Mouse (Mus musculus) gastrocnemius, adult 8-10 months (tissue): ENCODE measurements around the gene Lrp3. TPM values are rescaled to one million over a fixed set of nuclear protein-coding genes. Genes with fewer than 3 reads are reported as not detected.

Experiments
- DNase-seq, 2 experiments: peaks; one replicate each; pipeline ENCODE4 v3.0.0; 2022; ENCODE audit warnings: low spot score in 2 of 2
- total RNA-seq, 4 experiments: library from RNA; stranded (reverse); gene quantifications; 2 replicates each; pipeline ENCODE4 v1.2.4; 2022

Gene Lrp3
- total RNA-seq, 4 experiments from 2014 or later = 5.0 to 6.0 (median 5.3) TPM

DNA sequence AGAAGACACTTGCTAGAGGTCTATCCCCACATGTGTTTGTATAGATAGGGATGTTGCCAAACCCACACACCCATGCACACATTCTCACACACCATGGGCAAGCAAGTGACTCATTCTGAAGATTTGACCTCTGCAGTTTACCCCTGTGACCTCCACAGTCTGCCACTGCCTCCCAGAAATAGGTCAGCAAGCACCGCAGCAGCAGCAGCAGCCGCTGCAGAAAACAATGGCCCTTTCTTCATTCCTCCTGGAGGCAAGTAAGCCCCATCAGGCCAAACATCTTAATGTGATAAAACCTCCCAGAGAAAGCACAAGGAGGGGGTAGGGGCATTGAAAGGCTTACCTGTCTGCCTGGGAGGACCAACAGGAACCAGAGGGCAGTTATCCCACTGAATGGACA is 24.0 kb downstream of the Lrp3 start:
- DNase-seq = no peak

DNA sequence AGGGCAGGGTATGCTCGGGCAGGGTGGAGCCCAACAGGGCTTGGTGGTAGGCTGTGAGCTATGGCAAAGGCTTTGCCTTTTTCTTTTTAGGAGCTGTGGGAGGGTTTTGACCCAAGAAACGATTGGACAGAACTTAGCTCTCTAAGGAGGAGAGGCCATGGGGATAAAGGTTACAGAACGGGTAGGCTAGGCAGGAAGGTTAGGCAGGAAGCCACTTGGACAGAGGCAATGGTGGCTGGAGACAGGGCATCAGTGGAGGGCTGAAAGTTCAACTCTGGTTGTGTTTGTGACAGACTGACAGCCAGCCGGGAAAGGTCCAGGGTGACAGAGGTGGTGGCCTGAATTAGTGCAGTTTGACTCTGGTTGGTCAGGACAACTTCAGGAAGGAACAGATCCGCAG is 25.6 kb downstream of the Lrp3 start:
- no peak for DNase-seq

DNA sequence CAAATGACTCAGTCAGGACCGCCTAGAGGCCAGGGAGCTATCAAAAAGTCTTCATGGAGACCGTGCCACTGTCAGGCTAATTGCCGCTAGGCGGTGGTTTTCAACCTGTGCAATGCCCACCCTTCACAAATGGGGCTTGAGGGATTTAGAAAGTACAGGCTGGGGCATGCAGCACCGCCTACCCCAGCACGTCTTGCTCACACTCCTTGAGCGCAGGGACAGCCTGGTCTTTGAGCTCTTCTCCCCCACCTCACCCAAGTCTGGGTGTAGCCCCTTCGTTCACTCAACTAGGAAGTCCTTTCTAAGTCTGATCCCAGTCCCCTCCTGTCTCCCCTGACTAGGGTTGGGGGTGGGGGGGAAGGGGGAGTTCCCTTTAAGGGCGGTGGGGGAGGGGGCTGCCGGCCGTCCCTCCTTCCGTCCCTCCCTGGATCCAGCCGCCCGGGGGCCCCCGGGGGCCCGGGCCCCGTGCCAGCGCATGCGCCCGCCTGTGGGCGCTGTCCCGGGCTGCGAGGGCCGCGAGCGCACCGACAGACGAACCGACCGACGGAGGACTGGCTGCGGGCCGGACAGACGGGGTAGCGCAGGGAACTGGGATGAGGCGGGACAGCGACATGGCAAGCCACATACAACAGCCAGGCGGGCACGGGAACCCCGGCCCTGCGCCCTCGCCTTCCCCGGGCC is 29.3 kb downstream of the Lrp3 start, which contains the start of gene Slc7a10:
Slc7a10 (plus strand) TSS at position 497 of the 681 bp plus-strand sequence.
- no peak for DNase-seq

DNA sequence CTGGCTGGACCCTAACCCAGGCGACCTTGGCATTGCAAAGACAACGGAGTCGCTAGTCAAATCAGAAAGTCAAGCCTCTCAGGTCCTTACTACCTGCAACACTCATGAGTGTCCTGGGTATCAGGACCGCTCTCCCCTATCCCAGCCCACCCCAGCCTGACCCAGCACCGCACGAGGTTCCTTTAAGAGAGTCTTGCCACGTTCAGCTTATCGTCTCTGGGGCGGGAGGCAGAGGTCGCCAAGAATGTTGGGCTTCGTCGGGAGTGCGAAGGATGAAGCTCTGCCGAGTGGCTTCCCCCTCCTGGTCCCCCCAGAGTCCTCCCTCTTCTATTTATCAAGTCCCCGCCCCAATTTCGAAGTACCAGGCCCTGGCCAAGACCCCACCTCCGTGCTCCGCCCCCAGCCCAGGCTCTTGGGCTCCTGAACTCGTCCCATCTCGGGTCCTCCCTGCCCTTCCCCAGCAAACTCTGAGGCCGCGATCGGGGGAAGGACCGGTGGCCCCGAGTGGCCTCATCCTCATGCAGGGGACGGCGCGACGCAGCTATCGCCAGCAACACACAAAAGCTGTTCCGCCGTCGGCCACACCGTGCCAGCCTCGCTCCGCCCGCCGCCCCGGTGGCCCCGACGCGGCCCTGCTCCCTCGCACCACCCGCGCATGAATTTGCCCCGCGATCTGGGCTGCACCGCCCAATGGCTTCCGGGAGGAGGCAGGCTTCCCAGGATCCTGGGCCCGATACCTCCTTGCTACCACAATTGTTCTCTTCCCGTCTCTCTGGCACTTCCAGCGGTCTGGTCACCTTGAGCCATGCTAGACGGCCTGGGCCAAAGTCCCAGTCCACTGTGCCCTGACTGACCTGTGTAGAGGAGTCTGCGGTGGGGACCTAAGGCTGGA is 30.2 kb downstream of the Lrp3 start:
- DNase-seq = no peak

DNA sequence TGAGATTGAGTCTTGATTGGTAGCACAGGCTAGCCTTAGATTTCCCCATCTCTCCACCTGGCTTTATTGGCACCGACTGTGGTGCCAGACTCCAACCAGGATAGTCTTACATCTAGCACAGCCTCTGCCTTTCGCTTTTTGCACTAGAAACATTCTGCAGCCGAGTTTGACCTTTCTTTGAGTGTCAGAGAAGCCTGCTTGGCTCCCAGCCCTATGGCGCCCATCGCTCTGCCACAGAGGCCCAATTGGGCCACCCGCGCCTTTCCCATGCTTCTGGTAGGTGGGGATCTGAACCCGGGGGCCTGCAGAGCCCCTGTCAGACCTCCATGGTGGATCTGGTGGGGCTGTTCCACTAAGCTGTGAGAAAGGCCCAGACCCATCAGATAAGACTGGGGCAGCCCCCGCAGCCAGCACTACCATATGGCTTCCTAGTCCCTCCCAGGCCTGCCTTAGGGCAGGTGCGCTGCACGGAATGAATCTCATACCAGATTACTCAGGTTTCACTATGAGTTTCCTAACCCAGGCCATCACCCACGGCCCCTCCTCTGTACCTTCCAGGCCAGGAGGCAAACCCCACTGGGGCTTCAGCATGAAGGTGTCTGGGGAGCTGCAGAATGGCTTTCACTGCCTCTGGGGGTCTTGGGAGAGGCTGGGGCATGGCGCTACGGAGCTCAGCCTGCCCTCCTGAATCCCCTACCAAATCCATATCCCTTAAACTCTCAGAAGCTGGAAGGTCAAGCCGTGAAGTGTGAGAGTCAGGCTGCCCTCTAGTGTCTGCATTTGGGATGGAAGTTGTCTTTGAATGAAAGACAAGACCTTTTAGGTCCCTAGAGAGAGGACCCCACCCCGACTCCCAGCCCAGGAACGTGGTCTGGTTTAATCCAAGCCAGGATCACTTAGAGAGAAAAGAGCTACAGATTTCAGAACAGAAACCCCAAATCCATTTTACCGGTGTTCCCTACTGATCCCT is 38.6 kb downstream of the Lrp3 start:
- DNase-seq = no peak

DNA sequence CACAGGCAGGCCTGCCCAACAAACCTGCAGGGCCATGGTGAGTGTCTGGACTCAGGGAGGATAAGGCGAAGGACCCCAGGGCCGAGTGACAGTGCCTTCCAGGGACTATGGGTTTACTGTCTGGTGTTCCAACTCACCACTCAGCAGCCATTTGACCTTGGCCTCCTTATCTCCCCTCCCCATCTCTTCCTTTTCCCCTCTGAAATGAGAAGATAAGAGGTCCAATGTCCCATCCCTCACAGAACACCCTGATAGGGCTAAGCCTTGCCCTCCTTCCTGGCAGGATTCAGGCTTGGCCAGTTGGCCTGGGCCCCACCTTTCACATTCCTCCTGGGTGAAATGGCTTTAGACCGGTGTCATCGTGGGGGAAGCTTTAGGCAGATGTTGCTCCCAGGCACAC is 39.8 kb downstream of the Lrp3 start:
- no peak for DNase-seq

DNA sequence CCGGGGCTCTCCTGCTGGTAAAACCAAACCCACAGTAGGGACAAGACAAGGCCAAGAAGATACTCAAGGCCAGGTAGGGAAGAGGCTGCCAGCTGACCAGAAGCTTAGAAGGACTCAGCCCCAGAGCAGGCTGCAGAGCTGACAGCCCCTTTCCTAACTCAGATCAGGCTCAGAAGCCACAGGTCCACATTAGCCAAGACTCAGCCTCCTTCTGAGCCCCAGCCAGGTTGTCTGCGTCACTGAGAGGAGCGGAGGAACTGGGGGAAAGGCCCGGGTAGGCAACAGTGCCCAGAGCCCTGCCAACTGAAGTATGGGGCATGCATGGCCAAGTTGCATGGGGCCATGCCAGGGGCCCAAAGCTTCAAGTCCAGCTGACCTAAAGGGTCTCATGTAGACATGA is 42.8 kb downstream of the Lrp3 start:
- DNase-seq = no peak

DNA sequence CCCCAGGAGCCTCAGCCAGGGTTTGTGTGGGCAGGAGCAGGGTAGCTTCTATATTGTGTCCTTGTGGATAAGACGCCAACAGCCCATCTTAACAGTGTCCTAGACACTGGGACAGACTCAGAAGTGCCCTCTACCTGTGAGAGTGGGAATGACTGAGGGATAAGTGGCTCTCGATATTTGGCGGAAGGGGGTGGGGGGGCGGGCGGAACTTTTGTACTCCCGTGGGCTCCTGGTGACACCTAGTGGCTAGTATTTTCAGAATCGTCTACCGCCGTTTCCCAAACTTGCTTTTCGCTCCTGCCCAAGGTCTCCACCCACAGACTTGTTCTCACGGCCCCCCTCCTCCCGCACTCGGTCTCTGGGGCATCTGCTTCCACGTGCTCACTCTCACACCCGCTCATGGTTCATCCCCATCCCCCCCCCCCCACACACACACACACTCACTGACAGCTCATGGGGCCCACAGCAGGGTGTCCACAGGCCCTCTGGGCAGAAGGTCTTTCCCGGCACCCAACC is 43.4 kb downstream of the Lrp3 start:
- peak; percentile 50 to 52 for DNase-seq

DNA sequence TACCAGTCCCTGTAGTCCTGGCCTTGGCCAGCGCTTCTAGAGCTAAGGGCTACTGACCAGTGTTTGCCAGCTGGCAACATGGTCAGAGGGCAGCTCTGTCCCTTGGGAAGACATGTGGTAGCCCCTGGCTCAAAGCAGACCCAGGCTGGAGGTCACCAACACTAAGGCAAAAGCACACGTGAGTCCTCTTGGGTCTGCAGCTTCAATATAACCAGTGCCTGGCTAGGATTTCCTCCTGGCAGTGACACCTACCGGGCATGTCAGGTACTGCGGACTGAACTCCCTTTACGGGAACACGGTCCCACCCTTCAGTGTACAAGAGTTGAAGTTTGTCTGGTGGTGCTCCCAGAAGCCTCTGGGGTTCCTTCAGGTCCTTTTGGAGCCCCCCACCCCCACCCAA is 46.0 kb downstream of the Lrp3 start:
- peak; percentile 80 to 85 for DNase-seq

DNA sequence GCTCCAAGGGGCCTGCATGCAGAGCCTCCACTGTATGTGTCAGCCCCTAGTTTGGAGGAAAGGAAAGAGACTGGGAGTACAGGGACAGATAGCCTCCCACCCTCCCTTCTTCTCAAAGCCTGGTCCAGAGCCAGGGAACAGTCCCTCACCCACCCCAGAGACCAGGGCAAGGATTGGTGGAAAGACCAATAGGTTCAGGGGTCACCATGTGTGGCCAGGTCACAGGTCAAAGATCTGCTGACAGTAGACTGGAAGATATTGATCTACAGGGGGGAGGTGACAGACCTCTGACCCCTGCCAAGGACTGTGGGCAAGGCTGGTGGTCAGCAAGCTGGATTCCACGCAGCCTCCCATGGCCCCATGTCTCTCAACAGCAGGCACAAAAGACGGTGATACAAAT is 47.4 kb downstream of the Lrp3 start:
- DNase-seq = no peak

DNA sequence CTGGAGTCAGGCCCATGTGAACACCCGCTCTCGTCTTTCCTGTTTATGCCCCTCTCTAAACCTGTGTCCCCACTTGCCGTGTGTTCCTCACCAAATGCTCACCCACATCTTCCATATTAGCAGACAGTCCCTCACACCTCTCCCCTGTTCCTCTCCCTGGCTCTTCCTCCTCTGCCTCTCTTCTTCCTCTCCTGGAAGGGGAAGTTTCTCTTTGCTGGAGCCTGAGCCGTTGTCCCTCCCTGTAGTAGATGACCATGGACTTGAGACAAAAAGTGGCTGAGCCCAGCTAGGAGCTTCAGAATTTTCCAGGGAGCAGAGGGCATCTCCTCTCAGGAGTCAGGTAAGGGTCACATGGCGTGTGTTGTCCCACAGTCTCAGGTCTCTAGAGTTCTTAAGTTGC is 48.3 kb downstream of the Lrp3 start:
- no peak for DNase-seq

DNA sequence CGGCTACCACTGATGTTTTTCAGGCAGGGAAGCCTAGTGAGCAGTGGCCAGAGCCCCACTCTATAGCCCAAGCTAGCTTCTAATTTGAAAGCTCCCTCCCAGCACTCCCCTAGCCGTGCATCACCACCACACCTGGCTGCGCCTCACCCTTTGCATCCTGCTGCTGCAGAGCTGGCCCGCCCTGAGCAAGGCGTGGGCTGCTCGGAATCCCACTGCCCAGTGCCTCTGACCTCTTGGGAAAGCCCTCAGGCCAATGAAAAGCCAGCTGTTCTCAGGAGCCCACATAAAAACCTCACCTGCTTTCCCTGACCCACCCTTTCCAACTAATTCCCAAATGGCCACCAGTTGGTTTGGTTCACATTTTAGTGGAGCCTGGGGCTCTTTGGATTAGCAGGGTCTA is 51.2 kb downstream of the Lrp3 start:
- no peak for DNase-seq

DNA sequence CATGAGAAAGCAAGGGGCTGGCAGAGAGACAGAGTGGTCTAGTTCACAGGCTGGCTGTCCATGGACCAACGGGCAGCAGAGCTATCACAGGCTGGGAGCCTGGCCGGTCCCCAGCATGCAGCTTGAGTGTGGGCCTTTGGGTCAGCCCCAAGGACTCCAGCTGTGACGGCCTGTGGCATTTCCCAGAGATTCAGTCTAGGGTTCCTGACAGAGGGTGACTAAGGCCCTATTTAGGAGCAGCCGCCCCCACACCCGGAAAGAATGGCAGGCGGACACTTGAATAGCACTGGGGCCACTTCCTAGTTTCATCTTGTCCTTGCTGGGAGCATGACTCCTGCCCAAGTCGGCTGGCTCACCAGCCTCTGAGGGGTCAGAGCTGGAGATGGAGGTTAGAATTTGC is 51.7 kb downstream of the Lrp3 start:
- DNase-seq = no peak

DNA sequence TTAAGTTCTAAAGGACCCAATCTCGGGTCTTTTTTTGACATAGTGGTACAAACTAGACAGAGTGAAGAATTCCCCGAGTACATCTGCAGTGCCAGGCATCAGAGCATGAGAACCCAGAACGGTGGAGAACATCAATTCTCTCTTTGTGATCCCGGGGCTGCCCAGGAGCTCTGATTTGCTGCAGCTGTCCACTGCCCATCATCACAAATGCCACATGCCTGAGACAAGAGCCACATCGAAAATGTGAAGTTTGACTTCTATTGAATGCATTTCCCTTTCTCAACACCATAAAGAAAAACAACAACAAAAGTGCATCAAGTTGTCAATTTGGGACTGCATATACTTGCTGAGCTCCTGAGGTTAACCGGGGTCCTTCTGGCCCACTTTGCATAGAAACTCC is 52.9 kb downstream of the Lrp3 start:
- no peak for DNase-seq

DNA sequence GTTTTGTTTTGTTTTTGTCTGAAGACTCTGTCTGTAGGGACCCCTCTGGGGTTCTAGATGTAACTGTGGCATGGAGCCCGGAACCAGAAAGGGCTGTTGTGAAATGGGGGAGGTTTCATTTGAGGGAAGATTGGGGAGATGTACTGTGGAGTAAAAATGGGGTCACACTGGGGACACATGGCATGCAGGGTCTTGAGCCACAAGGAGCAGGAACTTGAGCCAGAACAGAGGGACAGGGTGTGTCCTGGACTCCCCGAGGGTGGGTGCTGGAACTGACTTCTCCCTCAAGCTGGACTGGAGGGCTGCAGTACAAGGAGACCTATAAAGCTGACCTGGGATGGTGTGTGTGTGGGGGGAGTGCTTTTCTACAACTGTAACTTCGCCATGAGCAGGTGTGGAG is 57.8 kb downstream of the Lrp3 start:
- no peak for DNase-seq

DNA sequence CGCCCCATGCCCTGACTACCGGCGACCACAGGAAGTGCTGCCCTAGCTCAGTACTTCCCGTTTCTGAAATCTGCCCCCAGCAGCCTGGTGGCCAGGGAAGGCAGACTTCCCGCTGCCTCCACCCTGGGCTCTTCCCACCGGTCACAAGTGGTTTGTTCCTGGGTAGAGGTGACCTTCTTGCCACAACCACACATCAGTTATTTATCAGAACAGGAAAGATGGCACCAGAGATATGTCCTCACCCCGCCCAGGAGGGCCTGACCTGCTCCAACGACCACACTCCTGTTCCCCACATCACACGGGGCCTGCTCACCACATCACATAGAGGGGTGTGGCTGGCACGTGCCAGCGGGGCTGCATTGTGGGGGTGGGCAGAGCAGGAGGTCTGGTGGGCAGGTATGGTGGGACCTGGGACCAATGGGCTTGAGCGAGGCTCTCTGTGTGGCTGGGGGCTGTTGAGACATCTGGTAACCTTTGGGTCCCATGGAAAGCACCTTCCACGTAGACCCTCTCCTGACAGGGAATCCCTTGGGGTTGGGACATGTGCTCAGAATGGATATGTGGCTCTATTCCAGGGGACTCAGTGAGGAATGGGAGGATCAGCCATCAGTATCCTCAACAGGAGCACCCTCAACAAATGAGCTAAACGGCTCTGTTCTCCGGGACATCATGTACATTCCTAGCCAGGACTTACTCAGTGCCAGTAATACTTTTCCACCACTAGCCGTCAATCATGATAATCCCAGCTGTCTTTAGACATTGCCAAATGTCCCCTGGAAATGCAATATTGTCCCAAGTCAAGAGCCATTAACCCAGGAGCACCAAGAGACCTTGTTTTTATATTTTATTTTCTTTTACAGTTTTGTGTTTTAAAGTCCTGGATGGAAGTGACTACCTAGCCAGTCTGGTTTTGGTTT is 58.5 kb downstream of the Lrp3 start:
- no peak for DNase-seq

DNA sequence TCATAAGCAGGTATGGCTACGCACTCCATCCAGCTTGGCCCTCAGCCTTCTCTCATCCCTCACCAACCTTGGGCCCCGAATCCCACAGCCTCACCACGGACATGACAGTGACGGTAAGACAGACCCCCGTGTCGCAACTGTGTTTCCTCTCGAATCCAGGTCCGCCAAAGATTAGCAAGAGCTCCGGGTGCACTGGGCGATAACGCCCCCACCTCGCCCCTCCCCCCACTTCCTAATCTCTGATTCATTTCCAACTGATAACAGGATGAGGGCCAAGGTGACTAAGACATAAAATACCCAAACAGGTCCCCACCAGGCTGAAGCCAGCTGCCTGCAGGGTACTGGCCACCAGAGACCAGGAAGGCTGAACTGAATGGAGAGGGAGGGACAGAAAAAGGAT is 60.8 kb downstream of the Lrp3 start:
- no peak for DNase-seq

DNA sequence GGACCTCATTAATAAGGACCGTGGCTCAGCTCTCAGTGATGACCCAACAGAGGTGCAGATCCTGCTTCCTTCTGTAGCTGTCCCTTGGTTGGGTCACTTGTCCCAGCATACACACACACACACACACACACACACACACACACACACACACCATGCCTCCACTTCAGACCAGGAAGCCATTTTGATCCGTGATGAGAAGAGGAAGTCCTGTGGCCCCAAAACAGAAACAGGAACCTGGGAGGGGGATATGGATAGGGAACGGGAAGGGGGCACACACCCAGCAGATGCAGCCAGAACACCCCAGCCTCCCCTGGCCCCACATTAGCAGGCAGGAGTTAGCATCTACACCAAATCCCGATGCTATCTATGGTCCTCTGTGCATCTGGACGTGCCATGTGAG is 64.4 kb downstream of the Lrp3 start:
- no peak for DNase-seq
